Mouse (Mus musculus): ENCODE data around the gene Olfr419.

Gene Olfr419

GRCm38 (mm10) chr1:174251961-174252360 lies at the start of gene Olfr419:
Gene Olfr419 (minus strand): TSS chr1:174252061.
- DNase-seq (ENCODE audit: low spot score in 2 of 2) = no peak

- no peak for DNase-seq (ENCODE audit: low spot score in 2 of 2)
These were observed 18.8 kb upstream of the Olfr419 start for GRCm38 (mm10) chr1:174270643-174271042.

- DNase-seq (ENCODE audit: low spot score in 2 of 2) = no peak
These were observed 17.3 kb upstream of the Olfr419 start for GRCm38 (mm10) chr1:174269162-174269561.

GRCm38 (mm10) chr1:174267816-174268215 lies 16.0 kb upstream of the Olfr419 start:
- DNase-seq (ENCODE audit: low spot score in 2 of 2) = no peak

- DNase-seq (ENCODE audit: low spot score in 2 of 2) = no peak
These were observed 1.5 kb downstream of the Olfr419 start for GRCm38 (mm10) chr1:174250376-174250775.

GRCm38 (mm10) chr1:174247170-174247569 lies 4.7 kb downstream of the Olfr419 start:
- no peak for DNase-seq (ENCODE audit: low spot score in 2 of 2)

GRCm38 (mm10) chr1:174246080-174246479 lies 5.8 kb downstream of the Olfr419 start:
- DNase-seq (ENCODE audit: low spot score in 2 of 2) = no peak

- no peak for DNase-seq (ENCODE audit: low spot score in 2 of 2)
These were observed 7.2 kb downstream of the Olfr419 start for GRCm38 (mm10) chr1:174244621-174245020.

- DNase-seq (ENCODE audit: low spot score in 2 of 2) = no peak
These were observed 11.9 kb downstream of the Olfr419 start for GRCm38 (mm10) chr1:174239916-174240315.

- no peak for DNase-seq (ENCODE audit: low spot score in 2 of 2)
These were observed 35.2 kb downstream of the Olfr419 start for GRCm38 (mm10) chr1:174216528-174217204.

- DNase-seq (ENCODE audit: low spot score in 2 of 2) = no peak
These were observed 36.4 kb downstream of the Olfr419 start for GRCm38 (mm10) chr1:174215270-174216038.

GRCm38 (mm10) chr1:174212286-174212685 lies 39.6 kb downstream of the Olfr419 start:
- DNase-seq (ENCODE audit: low spot score in 2 of 2) = no peak

GRCm38 (mm10) chr1:174204699-174205098 lies 47.2 kb downstream of the Olfr419 start:
- DNase-seq (ENCODE audit: low spot score in 2 of 2) = no peak
